Mouse (Mus musculus) ovary, postnatal 36 days (tissue): ENCODE data around the gene Pfdn4.
A peak's percentile ranks its signal among the peaks of the same experiment; 100 is the strongest.

ENCODE experiments used
- DNase-seq: peaks from one replicate; pipeline ENCODE4 v3.0.0; 2022; ENCODE audit warnings: low spot score, mixed read lengths

The Pfdn4 gene

DNA sequence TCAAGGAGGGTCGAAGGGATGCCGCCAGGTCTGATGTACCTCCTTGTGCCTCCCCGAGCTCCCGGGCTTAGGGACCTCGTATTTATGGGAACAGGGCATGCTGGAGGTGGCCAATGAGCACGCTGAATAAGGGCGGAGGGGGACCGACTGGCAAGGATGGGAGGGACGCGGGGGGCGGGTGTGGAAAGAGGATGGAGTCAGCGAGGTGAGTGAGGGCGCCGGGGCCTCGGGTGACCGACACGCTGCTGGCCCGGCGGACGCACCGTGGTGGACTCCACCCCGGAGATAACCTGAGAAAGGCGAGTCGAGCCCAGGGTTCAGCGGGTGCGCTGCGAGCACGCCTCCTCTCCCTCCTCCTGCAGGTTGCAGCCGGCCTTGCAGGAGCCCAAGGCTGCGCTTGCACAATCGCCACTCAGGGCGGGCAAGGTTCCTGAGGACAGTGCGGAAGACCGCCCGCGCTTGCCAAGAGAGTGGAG, 901 bp downstream of the Pfdn4 start, which contains the start of gene Cyp24a1:
Gene Cyp24a1, minus strand, starts transcription at position 55 of the 476 bp plus-strand sequence.
- peak; percentile 74 for DNase-seq

DNA sequence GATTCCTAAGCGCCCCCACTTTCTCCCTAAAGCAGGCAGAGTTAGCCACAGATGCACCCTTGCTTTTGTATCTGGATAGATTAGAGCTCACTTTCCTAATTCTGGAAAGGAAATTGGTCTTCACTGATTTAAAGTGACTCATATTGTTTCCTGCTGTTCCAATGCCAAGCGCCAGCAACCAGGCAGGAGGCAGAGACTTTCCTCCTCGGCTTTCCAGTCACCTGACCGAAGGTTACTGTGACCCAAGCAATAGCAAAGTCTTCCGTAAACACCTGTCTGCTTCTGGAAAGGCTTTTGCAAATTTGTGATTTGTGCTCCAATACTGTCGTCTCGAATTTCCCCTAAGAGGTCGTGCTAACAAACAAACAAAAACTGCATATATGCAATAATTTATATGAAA, 1.8 kb downstream of the Pfdn4 start:
- DNase-seq, result no peak

GRCm38 (mm10) chr2:170503343-170503742, 7.1 kb downstream of the Pfdn4 start:
- DNase-seq, result no peak

GRCm38 (mm10) chr2:170503983-170504382, 7.8 kb downstream of the Pfdn4 start:
- DNase-seq, result no peak

DNA sequence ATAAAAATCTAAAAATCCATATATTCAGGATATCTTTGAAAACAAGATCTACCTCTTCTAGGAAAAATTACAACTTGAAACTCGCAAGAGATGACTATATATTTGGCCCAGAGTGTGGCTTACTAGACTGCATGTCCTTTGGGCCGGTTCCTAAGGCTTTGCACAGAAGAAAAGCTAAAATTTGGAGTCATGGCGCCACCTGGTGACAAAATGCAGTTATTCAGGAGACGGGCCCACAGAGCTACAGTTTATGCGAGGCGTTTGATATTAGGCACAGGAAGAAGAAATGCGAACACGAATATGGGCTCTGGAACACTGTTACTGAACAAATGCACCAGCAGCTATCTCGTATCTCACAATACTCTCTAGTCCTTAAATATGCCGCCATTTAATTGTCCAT, 11.5 kb downstream of the Pfdn4 start:
- peak; percentile 73 for DNase-seq

DNA sequence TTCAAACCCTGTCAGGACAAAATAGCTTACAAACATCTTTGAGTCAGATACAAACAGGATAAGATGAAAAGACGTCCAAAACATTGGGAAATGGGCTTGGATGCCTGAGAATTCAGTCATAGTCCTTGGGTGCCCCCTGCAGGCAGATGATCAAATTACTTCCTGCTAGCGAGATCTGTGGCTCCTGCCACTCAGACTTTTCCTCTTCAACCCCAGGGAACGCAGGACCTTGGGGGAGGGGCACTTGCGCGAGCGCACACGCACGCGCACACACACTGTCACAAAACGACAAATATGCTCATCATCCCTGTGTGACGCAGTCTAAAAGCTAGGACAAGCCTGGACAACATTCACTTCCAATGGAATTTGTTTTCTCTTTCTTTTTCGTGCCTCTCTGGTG, 12.6 kb downstream of the Pfdn4 start:
- DNase-seq, result peak; percentile 80

GRCm38 (mm10) chr2:170511073-170511891, 15.1 kb downstream of the Pfdn4 start:
- peak; percentile 88 for DNase-seq

DNA sequence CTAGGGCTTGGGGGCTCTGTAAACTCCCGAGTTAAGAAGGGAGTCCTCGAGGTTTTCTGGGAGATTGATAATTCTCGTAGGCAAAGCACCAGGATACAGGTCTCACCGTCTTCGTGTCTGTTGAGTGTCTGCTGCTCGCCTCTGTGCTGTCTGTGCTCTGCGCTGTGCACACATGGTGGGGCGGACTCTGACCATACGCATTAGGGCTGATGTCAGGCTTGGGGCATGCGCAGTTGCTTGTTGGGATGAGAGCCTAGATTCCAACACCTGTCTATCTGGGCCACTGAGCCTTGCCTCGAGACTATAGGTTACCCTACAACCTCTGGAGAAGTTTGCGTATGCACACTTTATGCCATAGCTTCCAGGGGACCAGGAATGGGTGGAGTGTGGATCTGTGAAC, 17.5 kb downstream of the Pfdn4 start:
- DNase-seq, result no peak

DNA sequence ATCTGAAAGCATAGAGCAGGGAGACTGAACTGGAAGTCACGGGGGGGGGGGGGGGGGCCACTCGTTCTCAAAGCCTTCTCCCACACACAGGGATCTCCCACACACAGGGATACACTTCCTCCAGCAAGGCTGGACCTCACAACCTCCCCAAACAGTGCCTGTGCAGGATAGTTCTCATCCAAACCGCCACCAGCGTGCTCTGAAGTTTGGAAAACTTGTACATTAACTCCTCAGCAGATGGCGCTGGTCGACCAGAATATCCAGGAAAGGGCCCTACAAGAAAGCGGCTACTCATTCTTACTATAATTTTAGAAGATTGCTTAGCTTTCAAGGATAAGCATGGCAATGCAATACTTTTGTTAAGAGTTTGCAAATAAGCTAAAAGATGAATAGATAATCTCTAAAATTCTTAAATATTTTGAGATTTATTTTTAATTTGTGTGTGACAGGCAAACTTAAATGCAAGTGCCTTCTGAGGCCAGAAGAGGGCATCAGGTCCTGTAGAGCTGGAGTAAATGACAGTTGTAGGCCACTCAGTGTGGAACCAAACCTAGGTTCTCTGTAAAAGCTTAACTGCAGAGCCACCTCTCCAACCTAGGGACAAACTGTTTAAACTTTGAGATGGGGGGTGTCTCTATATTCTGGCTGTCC, 24.2 kb downstream of the Pfdn4 start:
- DNase-seq, result peak; percentile 40

GRCm38 (mm10) chr2:170526513-170526912, 30.3 kb downstream of the Pfdn4 start:
- DNase-seq, result no peak

GRCm38 (mm10) chr2:170528061-170528460, 31.8 kb downstream of the Pfdn4 start:
- DNase-seq, result no peak

- DNase-seq, result no peak
Observed at GRCm38 (mm10) chr2:170529766-170530165, 33.5 kb downstream of the Pfdn4 start.

DNA sequence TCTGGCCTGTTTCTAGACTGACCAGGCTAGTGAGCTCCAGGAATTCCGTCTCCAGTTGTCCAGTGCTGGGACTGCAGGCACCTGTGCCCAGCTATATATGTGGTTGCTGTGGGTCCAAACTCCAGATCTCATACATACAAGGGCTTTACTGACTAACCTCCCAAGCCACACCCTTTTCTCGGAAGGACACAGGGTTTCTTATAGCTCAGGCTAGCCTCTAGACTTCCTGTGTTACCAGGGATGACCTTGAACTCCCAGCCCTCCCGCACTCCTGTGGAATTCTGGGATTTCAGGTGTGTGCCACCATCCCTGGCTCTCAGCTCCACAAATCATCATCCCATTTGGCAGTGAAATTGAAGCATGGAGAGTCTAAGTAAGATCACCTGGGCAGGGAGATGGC, 34.0 kb downstream of the Pfdn4 start:
- no peak for DNase-seq

DNA sequence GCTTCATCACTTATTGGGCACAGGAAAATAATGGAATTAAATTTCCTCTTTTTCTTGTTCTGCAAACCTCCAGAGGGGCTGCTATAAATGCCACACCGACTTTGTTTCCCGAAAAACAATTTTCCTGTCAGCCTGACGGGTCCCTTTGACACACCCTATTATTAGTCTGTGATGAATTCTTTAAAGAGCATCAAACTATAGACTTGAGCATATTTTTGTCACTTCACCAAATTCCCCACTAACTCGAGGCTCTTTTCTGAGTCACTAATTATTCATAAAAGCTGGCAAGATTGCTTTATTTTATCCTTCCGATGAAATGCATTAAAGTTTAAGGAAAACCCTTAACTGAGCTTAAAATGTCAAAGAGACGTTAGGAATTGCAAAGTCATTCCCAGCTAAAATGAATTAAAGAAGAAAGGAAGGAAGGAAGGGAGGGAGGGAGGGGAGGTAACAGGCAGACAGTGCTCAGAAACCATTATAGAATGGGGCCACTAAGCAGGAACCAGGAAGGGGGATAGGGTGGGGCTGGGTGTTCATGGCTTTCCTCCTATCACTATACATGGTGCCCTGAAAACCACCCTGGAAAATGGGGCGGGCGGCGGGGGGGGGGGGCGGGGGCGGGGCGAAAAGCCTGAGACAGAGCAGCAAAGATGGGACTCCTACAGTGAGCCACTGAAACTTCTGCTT, 38.0 kb downstream of the Pfdn4 start:
- no peak for DNase-seq

DNA sequence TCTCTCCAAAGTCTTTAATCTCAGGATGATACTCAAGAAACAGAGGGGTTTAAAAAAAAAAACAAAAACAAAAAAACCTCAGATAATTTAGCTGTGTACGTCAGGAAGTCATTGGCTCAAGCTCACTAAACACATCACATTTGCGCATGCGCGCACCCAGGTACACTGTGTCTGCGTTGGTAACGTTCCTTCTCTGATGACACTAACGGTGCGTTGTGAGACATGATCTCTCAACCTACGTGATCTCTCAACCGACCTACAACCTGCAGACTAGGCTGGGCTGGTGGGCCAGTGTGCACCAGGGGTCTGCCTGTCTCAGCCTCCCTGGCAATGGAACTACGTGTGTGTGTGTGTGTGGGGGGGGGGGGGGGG, 38.6 kb downstream of the Pfdn4 start:
- DNase-seq, result no peak

DNA sequence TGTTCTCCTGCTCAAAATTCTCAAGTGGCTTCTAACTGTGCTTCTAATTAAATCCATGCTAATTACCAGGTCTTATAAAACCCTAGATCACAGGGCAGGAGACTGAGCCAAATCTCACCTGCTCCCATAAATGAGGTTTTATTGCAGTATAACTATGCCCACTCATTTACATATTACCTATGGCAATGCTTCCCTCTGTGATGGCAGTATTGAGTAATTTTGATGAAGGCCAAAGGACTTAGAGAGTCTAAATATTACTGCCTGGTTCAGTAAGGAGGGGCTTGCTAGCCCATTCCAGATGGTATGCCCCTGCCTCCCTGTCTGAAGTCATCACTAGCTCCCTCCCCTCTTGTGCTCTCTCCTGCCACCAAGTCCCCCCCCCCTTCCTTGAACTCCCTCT, 39.6 kb downstream of the Pfdn4 start:
- no peak for DNase-seq

DNA sequence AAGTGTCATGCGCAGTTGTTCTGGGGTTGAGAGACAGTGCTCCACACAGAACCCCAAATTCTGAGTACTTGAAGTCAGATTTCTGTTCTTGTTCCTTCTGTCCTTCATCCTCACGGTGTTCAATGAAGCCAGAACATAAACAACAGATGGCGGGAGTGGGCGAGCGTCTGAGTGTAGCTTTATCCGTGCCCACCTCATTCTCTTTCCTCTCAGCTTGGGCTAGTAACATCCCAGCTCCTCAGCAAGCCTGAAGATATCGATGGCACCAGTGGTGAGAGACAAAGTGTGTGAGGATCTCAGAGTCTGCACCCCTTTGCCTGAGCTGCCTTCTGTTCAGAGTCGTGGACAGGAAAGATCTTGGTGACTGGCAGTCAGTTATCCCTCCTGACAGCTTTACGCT, 43.0 kb downstream of the Pfdn4 start:
- DNase-seq, result no peak

DNA sequence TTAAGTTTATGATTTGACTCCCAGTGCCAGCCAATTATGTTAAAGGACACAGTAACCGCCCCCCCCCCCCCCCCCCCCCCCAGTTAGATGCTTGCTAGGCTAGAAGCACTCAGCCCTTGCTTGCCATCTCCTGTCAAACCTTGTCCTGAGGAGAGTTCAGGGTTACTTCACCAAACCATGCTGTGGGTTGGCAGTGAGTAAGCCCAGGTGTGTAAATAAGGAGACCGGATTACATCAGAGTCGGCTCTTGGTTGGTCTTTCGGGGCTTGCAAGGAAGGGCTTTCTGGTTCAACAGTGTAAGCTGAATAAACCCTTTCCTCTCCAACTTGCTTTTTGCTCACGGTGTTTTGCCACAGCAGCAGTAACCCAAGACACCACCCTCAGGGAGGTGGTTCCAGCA, 47.4 kb downstream of the Pfdn4 start:
- no peak for DNase-seq

GRCm38 (mm10) chr2:170544159-170544558, 47.9 kb downstream of the Pfdn4 start:
- no peak for DNase-seq

- DNase-seq, result no peak
Observed at GRCm38 (mm10) chr2:170544950-170545349, 48.7 kb downstream of the Pfdn4 start.

GRCm38 (mm10) chr2:170545745-170546144, 49.5 kb downstream of the Pfdn4 start:
- no peak for DNase-seq

DNA sequence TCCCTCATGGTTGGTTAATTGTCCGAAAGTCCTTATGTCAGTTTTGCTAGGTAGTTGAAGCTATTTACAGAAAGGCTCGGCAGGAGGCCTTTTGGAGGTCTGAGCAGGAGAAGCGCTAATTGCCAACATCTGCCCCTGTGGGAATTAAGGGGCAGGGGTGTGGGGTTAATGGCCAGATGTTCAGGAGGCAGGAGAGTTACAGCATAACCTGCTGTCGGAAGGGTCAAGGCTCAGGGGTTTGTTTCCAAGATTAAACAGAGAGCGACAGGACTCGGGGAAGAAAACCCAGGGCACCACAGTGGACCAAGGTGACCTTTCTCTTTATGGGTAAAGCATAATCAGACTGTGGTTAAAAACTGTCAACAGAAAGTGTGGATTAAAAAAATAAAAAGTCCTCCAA, 51.3 kb downstream of the Pfdn4 start:
- no peak for DNase-seq

DNA sequence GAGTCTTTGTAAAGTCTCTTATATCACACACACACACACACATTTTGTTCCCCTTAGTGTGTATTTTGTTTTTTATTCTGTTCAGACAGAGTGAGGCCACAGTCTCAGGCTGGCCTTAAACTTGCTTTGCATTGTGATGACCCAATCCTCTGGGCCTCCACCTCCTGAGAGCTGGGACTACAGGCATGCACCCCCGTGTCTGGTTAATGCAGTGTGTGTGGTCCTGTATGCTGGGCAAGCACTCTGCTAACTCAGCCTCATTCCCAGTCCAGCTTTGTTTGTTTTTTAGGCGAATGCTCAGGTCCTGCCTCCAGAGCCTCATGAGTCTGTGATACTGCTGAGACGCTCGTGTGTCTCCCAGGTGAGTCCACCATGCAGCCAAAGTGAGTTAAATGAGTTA, 51.8 kb downstream of the Pfdn4 start:
- no peak for DNase-seq
